Mouse (Mus musculus): ENCODE measurements around the gene Mmd.
A peak's percentile ranks its signal among the peaks of the same experiment; 100 is the strongest.

The Mmd gene

GRCm38 (mm10) chr11:90249025-90249650, at the start of gene Mmd:
TSS of gene Mmd (plus strand) at chr11:90249456.
- peak; percentile 94 for DNase-seq (ENCODE audit: low read depth)

DNA sequence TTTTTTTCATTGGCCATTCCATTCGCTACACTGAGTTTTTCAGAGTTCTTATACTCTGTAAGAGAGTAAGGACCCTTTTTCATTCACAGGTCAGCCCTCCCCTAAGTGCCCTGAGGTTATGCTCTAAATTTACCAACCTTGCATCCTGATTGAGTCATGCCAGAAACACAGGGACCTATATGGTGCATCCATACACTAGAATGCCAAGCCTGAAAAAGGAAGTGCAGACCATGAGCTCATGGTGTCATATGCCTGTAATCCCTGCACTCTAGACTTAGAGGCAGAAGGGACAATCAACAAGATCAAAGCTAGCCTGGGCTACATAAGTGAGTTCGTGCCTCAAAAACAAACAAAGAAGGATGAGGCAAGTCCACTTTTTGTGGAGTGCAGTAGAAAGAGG, 48.4 kb upstream of the Mmd start:
- no peak for DNase-seq (ENCODE audit: low read depth)

GRCm38 (mm10) chr11:90214246-90214645, 35.0 kb upstream of the Mmd start:
- no peak for DNase-seq (ENCODE audit: low read depth)

DNA sequence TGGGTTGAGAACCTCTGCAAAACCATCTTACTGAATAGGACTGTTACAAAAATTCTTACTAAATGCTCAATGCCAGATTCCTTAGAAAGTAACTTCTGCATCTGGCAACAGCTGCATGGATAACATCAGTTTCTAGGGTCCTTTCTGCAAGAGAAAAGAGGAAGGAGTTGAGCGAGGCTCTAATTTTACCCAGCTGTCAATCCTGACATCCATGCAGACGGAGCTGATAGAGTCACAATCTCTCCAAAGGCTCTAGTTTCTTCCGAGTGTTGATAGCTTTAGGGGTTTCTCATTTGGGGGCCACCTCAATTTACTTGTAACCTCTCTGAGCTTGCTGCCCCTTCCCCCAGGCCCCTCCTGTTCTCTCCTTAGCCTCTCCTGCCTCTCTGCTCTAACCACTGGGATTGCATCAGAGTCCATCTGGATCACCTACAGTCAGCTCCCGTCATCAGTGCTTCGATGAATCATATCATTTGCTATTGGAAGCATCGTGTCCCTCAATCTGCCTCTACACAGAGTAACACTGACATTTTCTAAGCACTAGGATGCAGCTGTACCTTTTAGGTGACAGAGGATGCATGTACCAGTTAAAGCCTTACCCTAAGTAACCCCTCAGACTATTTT, 29.1 kb upstream of the Mmd start:
- DNase-seq (ENCODE audit: low read depth) = no peak

DNA sequence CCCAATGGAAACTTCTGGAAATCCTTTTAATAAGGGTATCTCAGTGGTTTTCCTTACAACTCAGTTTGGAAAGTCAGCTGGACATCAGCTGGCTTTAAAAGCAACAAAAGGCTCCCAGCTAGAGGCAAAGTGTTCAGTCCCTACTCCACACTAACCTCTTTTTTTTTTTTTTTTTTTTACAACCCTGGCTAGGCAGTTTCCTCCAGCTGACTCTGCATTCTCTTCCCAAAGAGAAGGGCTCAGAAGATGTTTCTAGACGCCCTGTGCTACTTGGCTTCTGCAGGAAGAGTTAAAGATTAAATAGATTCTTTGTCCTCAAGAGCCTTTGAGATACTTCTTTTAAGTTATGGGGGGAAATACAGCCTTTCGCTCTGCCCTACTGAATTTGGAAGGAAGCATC, 28.5 kb upstream of the Mmd start:
- no peak for DNase-seq (ENCODE audit: low read depth)

GRCm38 (mm10) chr11:90224914-90225470, 24.3 kb upstream of the Mmd start:
- no peak for DNase-seq (ENCODE audit: low read depth)

DNA sequence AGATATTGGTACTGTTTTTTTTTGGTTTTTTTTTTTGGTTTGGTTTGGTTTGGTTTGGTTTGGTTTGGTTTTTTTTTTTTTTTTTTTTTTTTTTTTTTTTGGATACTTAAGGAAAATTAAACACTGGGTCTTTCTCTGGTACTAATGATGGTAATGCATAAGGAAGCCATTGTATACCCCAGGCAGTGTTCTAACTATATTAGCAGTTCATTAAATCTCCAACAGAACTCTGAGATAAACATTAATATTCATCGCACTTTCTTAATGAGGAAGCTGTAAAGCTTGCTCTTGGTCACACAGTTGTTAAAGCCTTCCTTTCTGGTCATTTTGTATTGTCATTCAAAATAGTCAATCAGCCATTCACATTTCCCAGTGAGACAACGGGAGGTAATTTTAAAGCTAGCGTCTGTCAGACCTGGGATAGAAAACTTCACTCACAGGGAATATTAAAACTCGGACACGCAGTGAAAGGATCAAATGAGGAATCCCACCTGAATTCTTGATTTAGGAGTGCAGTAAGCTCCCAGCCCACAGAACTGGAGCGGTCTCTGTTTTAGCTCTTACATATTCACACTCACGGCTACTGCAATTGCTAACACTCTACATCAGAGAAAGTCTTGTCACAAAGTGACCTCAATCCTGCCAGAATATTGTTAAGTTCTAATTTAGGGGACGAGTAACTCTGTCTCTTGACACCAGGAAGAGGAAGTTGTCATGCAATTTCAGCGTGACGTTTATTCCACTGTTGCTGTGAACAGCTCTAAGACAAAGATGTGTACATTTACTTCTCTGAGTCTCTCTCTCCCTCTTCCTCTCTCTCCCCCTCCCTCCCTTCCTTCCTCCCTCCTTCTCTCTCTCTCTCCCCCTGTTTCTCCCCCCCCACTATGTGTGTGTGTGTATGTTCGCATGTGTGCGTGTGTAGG, 22.0 kb upstream of the Mmd start:
- no peak for DNase-seq (ENCODE audit: low read depth)

GRCm38 (mm10) chr11:90228251-90228949, 20.9 kb upstream of the Mmd start:
- no peak for DNase-seq (ENCODE audit: low read depth)

DNA sequence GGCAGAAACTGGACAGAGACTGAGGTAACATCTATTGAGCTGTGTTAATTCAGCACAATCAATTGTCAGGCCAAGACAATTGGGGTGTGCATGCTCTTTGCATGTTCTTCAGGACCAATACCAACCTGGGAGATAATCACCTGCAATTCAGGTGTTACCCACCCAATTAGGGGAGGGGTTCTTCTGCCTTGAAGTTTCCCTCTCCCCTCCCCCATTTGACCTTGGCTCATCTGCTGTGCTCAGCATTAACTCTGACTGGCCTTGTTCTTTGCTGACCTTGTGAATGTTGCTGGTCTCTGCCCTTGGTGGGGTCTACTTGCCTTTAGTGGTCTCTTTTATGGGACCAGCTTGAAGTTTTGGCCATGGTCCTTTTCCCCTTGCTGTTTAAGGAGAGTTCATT, 19.5 kb upstream of the Mmd start:
- DNase-seq (ENCODE audit: low read depth) = no peak

- no peak for DNase-seq (ENCODE audit: low read depth)
These were observed 18.6 kb upstream of the Mmd start for GRCm38 (mm10) chr11:90230671-90231070.

DNA sequence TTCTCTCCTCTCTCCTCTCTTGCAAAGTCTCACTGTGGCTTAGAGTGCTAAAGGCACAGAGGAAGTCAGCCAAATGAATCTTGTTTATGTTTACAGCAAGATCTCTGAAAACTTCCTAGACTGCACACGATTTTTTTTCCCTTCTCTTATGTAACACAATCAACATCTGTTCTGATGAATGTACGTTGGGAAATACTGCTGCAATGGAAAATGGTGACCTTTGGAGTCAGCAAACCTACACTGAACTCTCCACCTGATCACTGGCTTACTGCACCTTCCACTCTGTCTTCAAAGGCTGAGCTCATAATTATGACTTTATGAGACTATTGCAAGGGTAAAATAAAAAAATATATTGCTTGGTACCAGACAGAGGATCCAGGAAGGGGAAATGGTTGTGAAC, 17.6 kb upstream of the Mmd start:
- DNase-seq (ENCODE audit: low read depth) = no peak

GRCm38 (mm10) chr11:90232685-90233084, 16.6 kb upstream of the Mmd start:
- no peak for DNase-seq (ENCODE audit: low read depth)

DNA sequence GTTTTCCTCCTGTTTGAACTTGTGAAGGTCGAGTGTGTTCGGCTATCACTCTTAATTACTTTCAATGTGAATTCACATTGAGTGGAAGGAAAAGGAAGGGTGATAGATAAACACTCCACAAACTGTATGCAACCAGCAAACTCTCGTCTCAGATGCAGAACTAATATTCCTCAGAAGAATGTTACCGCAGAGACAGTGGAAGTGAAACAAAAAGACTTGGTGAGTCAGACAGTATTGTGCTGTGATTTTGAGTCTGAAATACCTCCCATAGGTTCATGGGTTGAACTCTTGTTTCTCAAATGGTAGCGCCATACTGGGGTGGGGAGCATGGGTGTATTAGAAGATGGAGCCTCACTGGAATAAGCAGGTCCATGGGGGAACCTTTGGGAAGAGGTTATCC, 14.0 kb upstream of the Mmd start:
- DNase-seq (ENCODE audit: low read depth) = no peak

- DNase-seq (ENCODE audit: low read depth) = no peak
These were observed 11.6 kb upstream of the Mmd start for GRCm38 (mm10) chr11:90237616-90238015.

- DNase-seq (ENCODE audit: low read depth) = no peak
These were observed 10.6 kb upstream of the Mmd start for GRCm38 (mm10) chr11:90238657-90239056.

DNA sequence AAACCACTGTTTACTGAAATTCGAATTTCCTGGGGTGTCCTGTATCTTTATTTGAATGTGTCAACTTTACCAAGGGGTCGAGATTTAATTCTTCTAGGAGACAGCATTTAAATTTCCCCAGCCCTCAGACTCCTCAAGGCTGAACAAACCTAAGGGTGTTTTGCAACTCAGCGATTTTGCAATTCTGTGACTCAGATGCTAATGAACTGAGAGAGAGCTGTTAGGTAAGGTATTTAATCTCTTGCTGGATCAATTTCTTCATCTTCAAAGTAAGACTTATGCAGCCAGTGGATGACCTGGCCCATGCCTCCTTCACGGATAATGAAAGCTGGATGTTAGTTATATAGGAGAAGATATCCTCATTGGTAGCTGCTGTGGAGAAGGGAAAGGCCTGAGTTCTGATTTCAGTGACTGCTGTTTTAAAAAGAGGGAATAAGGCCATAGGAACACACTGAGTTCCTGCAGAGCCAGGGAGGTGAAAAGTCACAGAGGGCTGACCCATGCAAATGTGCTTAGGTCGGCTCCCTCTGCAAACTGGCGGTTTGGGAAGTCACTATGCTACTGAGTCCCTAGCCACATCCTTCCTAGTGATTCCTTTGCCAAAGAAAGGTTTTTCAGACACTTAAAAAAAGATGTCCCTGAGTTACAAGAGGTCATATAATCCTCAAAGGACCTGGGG, 8.5 kb upstream of the Mmd start:
- DNase-seq (ENCODE audit: low read depth) = no peak

GRCm38 (mm10) chr11:90241874-90242273, 7.4 kb upstream of the Mmd start:
- no peak for DNase-seq (ENCODE audit: low read depth)

DNA sequence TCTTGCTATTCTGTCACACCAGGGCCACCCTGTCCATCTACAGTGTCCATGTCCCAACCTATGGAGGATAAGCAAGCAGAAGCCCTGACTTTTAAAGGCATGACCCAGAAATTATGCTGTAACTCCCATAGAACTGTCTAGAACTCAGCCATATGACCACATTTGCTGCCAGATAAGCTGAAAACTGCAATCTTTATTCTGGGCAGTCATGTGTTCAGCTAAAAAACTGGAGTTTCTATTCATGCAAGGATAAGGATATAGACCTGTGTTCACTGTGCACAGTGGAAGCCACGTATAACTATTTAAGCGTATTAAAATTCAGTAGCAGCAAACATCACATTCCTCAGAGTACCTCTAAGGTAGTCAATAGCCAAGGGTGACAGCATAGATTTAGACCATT, 6.0 kb upstream of the Mmd start:
- DNase-seq (ENCODE audit: low read depth) = no peak

DNA sequence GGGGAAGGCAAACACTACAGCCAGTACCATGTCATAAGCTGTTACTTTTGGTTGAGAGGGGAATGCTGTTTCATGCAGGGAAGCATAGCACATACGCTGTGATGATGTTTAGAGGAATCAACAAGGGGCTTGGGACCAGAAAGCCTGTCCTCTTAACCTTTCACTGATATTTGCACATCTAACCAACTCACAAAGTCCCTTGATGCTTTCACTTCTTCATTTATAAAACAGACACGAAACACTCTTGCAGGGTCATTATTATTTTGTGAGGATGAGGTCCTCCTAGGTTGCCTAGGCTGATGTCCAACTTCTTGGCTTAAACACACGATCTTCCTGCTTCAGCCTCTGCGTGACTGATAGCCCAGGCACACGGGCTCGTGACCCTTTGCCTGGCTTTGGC, 3.6 kb upstream of the Mmd start:
- DNase-seq (ENCODE audit: low read depth) = no peak

DNA sequence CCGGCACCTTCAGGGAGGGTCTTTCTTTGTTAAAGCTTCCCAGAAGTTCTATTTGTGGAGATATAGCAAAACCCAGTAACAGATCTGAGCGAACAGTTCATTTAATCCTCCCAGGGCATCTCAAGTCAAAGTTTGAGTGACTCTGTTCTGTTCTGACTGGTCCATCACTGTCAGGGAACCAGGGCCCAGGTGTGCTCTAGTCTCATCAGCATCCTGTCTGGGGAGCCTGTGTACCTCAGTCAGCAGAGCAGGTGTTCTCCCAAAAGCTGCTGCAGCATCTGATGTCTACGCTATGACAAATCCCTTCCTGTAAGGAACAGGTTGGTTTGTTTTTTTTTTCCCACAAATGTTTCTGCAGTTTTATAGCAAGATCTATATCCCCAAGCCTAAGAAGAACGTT, 2.6 kb upstream of the Mmd start:
- DNase-seq (ENCODE audit: low read depth) = no peak

- DNase-seq (ENCODE audit: low read depth) = no peak
These were observed 1.5 kb upstream of the Mmd start for GRCm38 (mm10) chr11:90247793-90248192.

GRCm38 (mm10) chr11:90249701-90250141, 465 bp downstream of the Mmd start:
- DNase-seq (ENCODE audit: low read depth) = peak; percentile 19
